Mouse (Mus musculus) kidney, embryonic 14.5 days (tissue): ENCODE results near the gene Macrod2. TPM values are rescaled to one million over a fixed set of nuclear protein-coding genes. Genes with fewer than 3 reads are reported as not detected.

Experiments
- ATAC-seq: fragments of 200-750 bp; cut with Nextera tagmentation; 2 replicates; pipeline ENCODE4 v1.8.0; 2017; ENCODE audit warnings: moderate number of reproducible peaks, mild to moderate bottlenecking, moderate TSS enrichment, moderate library complexity; ENCODE audit not compliant: low FRiP score, low TSS enrichment
- H3K27ac ChIP-seq: fragments of 300-500 bp; sonication (generic); 2 replicates; pipeline ENCODE4 v1.5.1; 2014; ENCODE audit warnings: low read depth, mild to moderate bottlenecking, low read length, moderate library complexity, mixed read lengths
- H3K27me3 ChIP-seq: fragments of 300-500 bp; sonication (generic); 2 replicates; pipeline ENCODE4 v1.6.1; 2014; ENCODE audit warnings: mild to moderate bottlenecking, low read length; ENCODE audit not compliant: control insufficient read depth, insufficient read depth
- H3K36me3 ChIP-seq: fragments of 300-500 bp; sonication (generic); 2 replicates; pipeline ENCODE4 v1.6.1; 2014; ENCODE audit warnings: low read length, mixed read lengths; ENCODE audit not compliant: control insufficient read depth, insufficient read depth
- H3K4me1 ChIP-seq: fragments of 300-500 bp; sonication (generic); 2 replicates; pipeline ENCODE4 v1.6.1; 2014; ENCODE audit warnings: low read length, mixed read lengths; ENCODE audit not compliant: control insufficient read depth, insufficient read depth
- H3K4me2 ChIP-seq: fragments of 300-500 bp; sonication (generic); replicated peaks from 2 replicates; pipeline ENCODE4 v1.6.1; 2014; ENCODE audit warnings: low read depth, mild to moderate bottlenecking, low read length
- H3K4me3 ChIP-seq: fragments of 300-500 bp; sonication (generic); 2 replicates; pipeline ENCODE4 v1.5.1; 2014; ENCODE audit warnings: mild to moderate bottlenecking, low read length
- H3K9ac ChIP-seq: fragments of 300-500 bp; sonication (generic); 2 replicates; pipeline ENCODE4 v1.6.1; 2014; ENCODE audit warnings: low read depth, mild to moderate bottlenecking, low read length, moderate library complexity
- H3K9me3 ChIP-seq: fragments of 300-500 bp; sonication (generic); 2 replicates; pipeline ENCODE4 v1.6.1; 2016; ENCODE audit warnings: low read length; ENCODE audit not compliant: control insufficient read depth
- WGBS: fragments of 180-500 bp; shearing (Covaris S2); extraction: QIAGEN DNeasy Blood & Tissue Kit; methylation state at CpG from one replicate; pipeline ENCODE4 v1.1.7; 2014; 5-methylcytosine and 5-hydroxymethylcytosine counted together
- polyA plus RNA-seq: library from polyadenylated mRNA; unstranded; fragments of >200 nt; fragmentation: Nextera tagmentation; extraction: Ambion mirVana; gene quantifications from 2 replicates; pipeline ENCODE4 v1.2.1, GENCODE M21; 2014

The Macrod2 gene
- polyA plus RNA-seq, 1 experiment from 2014 or later: 22.2 TPM

- H3K4me3 ChIP-seq: no peak overlapping the region
- H3K27ac ChIP-seq: no peak overlapping the region
- H3K9me3 ChIP-seq: no peaks in the 10 kb centered on the region
- 87% methylated on average over 2 of the region's 2 CpGs for WGBS
- no peaks in the 10 kb centered on the region for H3K27me3 ChIP-seq
- no peak for ATAC-seq
- no peaks in the 10 kb centered on the region for H3K4me1 ChIP-seq
- no peak overlapping the region for H3K4me2 ChIP-seq
- H3K9ac ChIP-seq: no peak overlapping the region
- H3K36me3 ChIP-seq: no peaks in the 10 kb centered on the region
Measured at GRCm38 (mm10) chr2:141863628-141864165, 1468.6 kb downstream of the Macrod2 start.

- Histone ChIP-seq H3K4me1 (no peaks in the 10 kb centered on the region), H3K36me3 (no peaks in the 10 kb centered on the region), H3K9me3 (no peaks in the 10 kb centered on the region), H3K4me3 (no peak overlapping the region), H3K9ac (no peak overlapping the region), H3K4me2 (no peak overlapping the region), H3K27ac (no peak overlapping the region), H3K27me3 (no peaks in the 10 kb centered on the region)
- WGBS: 61% methylated on average over 4 of the region's 4 CpGs
- ATAC-seq: no peak
Measured at GRCm38 (mm10) chr2:141870930-141871329, 1475.8 kb downstream of the Macrod2 start.

- ATAC-seq: no peak
Measured at GRCm38 (mm10) chr2:141876155-141876851, 1481.2 kb downstream of the Macrod2 start.

GRCm38 (mm10) chr2:141876958-141877357 lies 1481.8 kb downstream of the Macrod2 start:
- H3K4me3 ChIP-seq: no peak overlapping the region
- no peak overlapping the region for H3K4me2 ChIP-seq
- H3K36me3 ChIP-seq: no peaks in the 10 kb centered on the region
- no peaks in the 10 kb centered on the region for H3K4me1 ChIP-seq
- no peak for ATAC-seq
- no peaks in the 10 kb centered on the region for H3K27me3 ChIP-seq
- WGBS: 78% methylated on average over 2 of the region's 2 CpGs
- H3K9me3 ChIP-seq: no peaks in the 10 kb centered on the region
- H3K9ac ChIP-seq: no peak overlapping the region
- H3K27ac ChIP-seq: no peak overlapping the region

More at GRCm38 (mm10) chr2:141876155-141876851, 1481.2 kb downstream of the Macrod2 start:
- Histone ChIP-seq H3K9ac (no peak overlapping the region), H3K27ac (no peak overlapping the region), H3K27me3 (no peaks in the 10 kb centered on the region), H3K9me3 (no peaks in the 10 kb centered on the region), H3K4me3 (no peak overlapping the region), H3K4me2 (no peak overlapping the region), H3K4me1 (no peaks in the 10 kb centered on the region), H3K36me3 (no peaks in the 10 kb centered on the region)
- 36% methylated on average over 10 of the region's 10 CpGs for WGBS

- H3K36me3 ChIP-seq: no peaks in the 10 kb centered on the region
- no peak overlapping the region for H3K4me2 ChIP-seq
- H3K27ac ChIP-seq: no peak overlapping the region
- peak; percentile 66; the same call in 1 of the 2 replicates for ATAC-seq
- H3K9ac ChIP-seq: no peak overlapping the region
- H3K4me3 ChIP-seq: no peak overlapping the region
- H3K9me3 ChIP-seq: no peaks in the 10 kb centered on the region
- no peaks in the 10 kb centered on the region for H3K27me3 ChIP-seq
- 50% methylated on average over 1 of the region's 1 CpGs for WGBS
- H3K4me1 ChIP-seq: no peaks in the 10 kb centered on the region
Measured at GRCm38 (mm10) chr2:141878473-141878872, 1483.4 kb downstream of the Macrod2 start.

- no peak overlapping the region for H3K4me3 ChIP-seq
- 52% methylated on average over 9 of the region's 9 CpGs for WGBS
- no peaks in the 10 kb centered on the region for H3K4me1 ChIP-seq
- H3K27me3 ChIP-seq: no peaks in the 10 kb centered on the region
- ATAC-seq: no peak
- no peak overlapping the region for H3K27ac ChIP-seq
- no peaks in the 10 kb centered on the region for H3K9me3 ChIP-seq
- no peak overlapping the region for H3K9ac ChIP-seq
- no peaks in the 10 kb centered on the region for H3K36me3 ChIP-seq
- H3K4me2 ChIP-seq: no peak overlapping the region
Measured at GRCm38 (mm10) chr2:141879711-141880110, 1484.6 kb downstream of the Macrod2 start.

- H3K27me3 ChIP-seq: no peaks in the 10 kb centered on the region
- ATAC-seq: peak; percentile 93
- WGBS: 28% methylated on average over 11 of the region's 11 CpGs
- no peaks in the 10 kb centered on the region for H3K36me3 ChIP-seq
- no peak overlapping the region for H3K4me3 ChIP-seq
- H3K27ac ChIP-seq: no peak overlapping the region
- H3K9me3 ChIP-seq: no peaks in the 10 kb centered on the region
- H3K9ac ChIP-seq: no peak overlapping the region
- no peak overlapping the region for H3K4me2 ChIP-seq
- peaks cover 4% of the 10 kb centered on the region; the same call in 1 of the 2 replicates for H3K4me1 ChIP-seq
Measured at GRCm38 (mm10) chr2:141886694-141887474, 1491.8 kb downstream of the Macrod2 start.

- no peaks in the 10 kb centered on the region for H3K9me3 ChIP-seq
- H3K27me3 ChIP-seq: no peaks in the 10 kb centered on the region
- H3K27ac ChIP-seq: no peak overlapping the region
- peaks cover 4% of the 10 kb centered on the region; the same call in 1 of the 2 replicates for H3K4me1 ChIP-seq
- H3K9ac ChIP-seq: no peak overlapping the region
- H3K4me3 ChIP-seq: no peak overlapping the region
- WGBS: 70% methylated on average over 2 of the region's 2 CpGs
- no peak for ATAC-seq
- no peak overlapping the region for H3K4me2 ChIP-seq
- H3K36me3 ChIP-seq: no peaks in the 10 kb centered on the region
Measured at GRCm38 (mm10) chr2:141889497-141889896, 1494.4 kb downstream of the Macrod2 start.

GRCm38 (mm10) chr2:141897951-141898350 lies 1502.8 kb downstream of the Macrod2 start:
- no peak for ATAC-seq

More at GRCm38 (mm10) chr2:141897951-141898350, 1502.8 kb downstream of the Macrod2 start:
- H3K4me3 ChIP-seq: no peak overlapping the region
- H3K27me3 ChIP-seq: no peaks in the 10 kb centered on the region
- no peaks in the 10 kb centered on the region for H3K36me3 ChIP-seq
- H3K27ac ChIP-seq: no peak overlapping the region
- no peak overlapping the region for H3K4me2 ChIP-seq
- no peaks in the 10 kb centered on the region for H3K4me1 ChIP-seq
- H3K9ac ChIP-seq: no peak overlapping the region
- H3K9me3 ChIP-seq: no peaks in the 10 kb centered on the region
